Mouse (Mus musculus): Measurements from ENCODE around the gene Fabp1. TPM values are rescaled to one million over a fixed set of nuclear protein-coding genes. Genes with fewer than 3 reads are reported as not detected.

Gene Fabp1
- polyA plus RNA-seq (2015; fragmentation: Nextera tagmentation; extraction: Ambion mirVana), result 0.52 TPM in 1 of 2 replicates, not detected in the other

GRCm38 (mm10) chr6:71199612-71200011, at the start of gene Fabp1:
Gene Fabp1, plus strand, starts transcription at chr6:71199827.
- Histone ChIP-seq H3K4me2 (no peak within 1 kb of the TSS), H3K27ac (replicated peaks) (no peak within 1 kb of the TSS), H3K9me3 (no peaks in the 10 kb centered on the region), H3K27me3 (no peaks in the 10 kb centered on the region), H3K4me3 (no peak within 1 kb of the TSS), H3K36me3 (no peaks in the 10 kb centered on the region), H3K4me1 (replicated peaks) (no peaks in the 10 kb centered on the region), H3K9ac (no peak within 1 kb of the TSS)
- 79% methylated on average over 4 of the region's 4 CpGs for WGBS
- ATAC-seq (ENCODE audit: low read depth), result no peak

- no peak for ATAC-seq (ENCODE audit: low read depth)
- Histone ChIP-seq H3K27me3 (no peaks in the 10 kb centered on the region), H3K9ac (no peak overlapping the region), H3K4me3 (no peak overlapping the region), H3K4me1 (replicated peaks) (no peaks in the 10 kb centered on the region), H3K9me3 (no peaks in the 10 kb centered on the region), H3K27ac (replicated peaks) (no peak overlapping the region), H3K4me2 (no peak overlapping the region), H3K36me3 (no peaks in the 10 kb centered on the region)
- WGBS, result 33% methylated on average over 10 of the region's 10 CpGs
These were observed 48.5 kb upstream of the Fabp1 start for GRCm38 (mm10) chr6:71151098-71151497.

- H3K4me2 ChIP-seq, result no peak overlapping the region
- 89% methylated on average over 4 of the region's 4 CpGs for WGBS
- H3K36me3 ChIP-seq, result no peaks in the 10 kb centered on the region
These were observed 46.1 kb upstream of the Fabp1 start for GRCm38 (mm10) chr6:71153486-71153885.

GRCm38 (mm10) chr6:71154861-71155260, 44.8 kb upstream of the Fabp1 start:
- H3K9me3 ChIP-seq, result no peaks in the 10 kb centered on the region
- H3K36me3 ChIP-seq, result no peaks in the 10 kb centered on the region
- no peaks in the 10 kb centered on the region for H3K4me1 ChIP-seq (replicated peaks)
- no peaks in the 10 kb centered on the region for H3K27me3 ChIP-seq
- 70% methylated on average over 6 of the region's 6 CpGs for WGBS
- no peak overlapping the region for H3K4me3 ChIP-seq
- H3K27ac ChIP-seq (replicated peaks), result no peak overlapping the region
- no peak overlapping the region for H3K4me2 ChIP-seq
- no peak overlapping the region for H3K9ac ChIP-seq
- no peak for ATAC-seq (ENCODE audit: low read depth)

More at GRCm38 (mm10) chr6:71153486-71153885, 46.1 kb upstream of the Fabp1 start:
- ATAC-seq (ENCODE audit: low read depth), result no peak
- Histone ChIP-seq H3K9me3 (no peaks in the 10 kb centered on the region), H3K27ac (replicated peaks) (no peak overlapping the region), H3K9ac (no peak overlapping the region), H3K4me1 (replicated peaks) (no peaks in the 10 kb centered on the region), H3K27me3 (no peaks in the 10 kb centered on the region), H3K4me3 (no peak overlapping the region)

GRCm38 (mm10) chr6:71156674-71157326, 42.8 kb upstream of the Fabp1 start:
- H3K36me3 ChIP-seq, result no peaks in the 10 kb centered on the region
- no peak overlapping the region for H3K4me2 ChIP-seq
- no peaks in the 10 kb centered on the region for H3K27me3 ChIP-seq
- H3K9me3 ChIP-seq, result no peaks in the 10 kb centered on the region
- H3K27ac ChIP-seq (replicated peaks), result no peak overlapping the region
- no peak for ATAC-seq (ENCODE audit: low read depth)
- H3K9ac ChIP-seq, result no peak overlapping the region
- WGBS, result 78% methylated on average over 5 of the region's 5 CpGs
- H3K4me1 ChIP-seq (replicated peaks), result no peaks in the 10 kb centered on the region
- H3K4me3 ChIP-seq, result no peak overlapping the region

- Histone ChIP-seq H3K9me3 (no peaks in the 10 kb centered on the region), H3K27me3 (no peaks in the 10 kb centered on the region), H3K9ac (no peak overlapping the region), H3K36me3 (no peaks in the 10 kb centered on the region), H3K4me1 (replicated peaks) (no peaks in the 10 kb centered on the region), H3K4me3 (no peak overlapping the region), H3K4me2 (no peak overlapping the region), H3K27ac (replicated peaks) (no peak overlapping the region)
- no peak for ATAC-seq (ENCODE audit: low read depth)
- 85% methylated on average over 7 of the region's 7 CpGs for WGBS
These were observed 38.3 kb upstream of the Fabp1 start for GRCm38 (mm10) chr6:71161290-71161689.

- ATAC-seq (ENCODE audit: low read depth), result no peak
- H3K4me2 ChIP-seq, result no peak overlapping the region
- H3K36me3 ChIP-seq, result no peaks in the 10 kb centered on the region
- H3K9ac ChIP-seq, result no peak overlapping the region
- 60% methylated on average over 4 of the region's 4 CpGs for WGBS
- H3K9me3 ChIP-seq, result no peaks in the 10 kb centered on the region
- H3K4me1 ChIP-seq (replicated peaks), result no peaks in the 10 kb centered on the region
- no peaks in the 10 kb centered on the region for H3K27me3 ChIP-seq
- H3K27ac ChIP-seq (replicated peaks), result no peak overlapping the region
- H3K4me3 ChIP-seq, result no peak overlapping the region
These were observed 37.4 kb upstream of the Fabp1 start for GRCm38 (mm10) chr6:71162269-71162668.

- Histone ChIP-seq H3K4me2 (no peak overlapping the region), H3K27me3 (no peaks in the 10 kb centered on the region), H3K9me3 (no peaks in the 10 kb centered on the region), H3K9ac (no peak overlapping the region), H3K36me3 (no peaks in the 10 kb centered on the region), H3K27ac (replicated peaks) (no peak overlapping the region), H3K4me1 (replicated peaks) (no peaks in the 10 kb centered on the region), H3K4me3 (no peak overlapping the region)
- ATAC-seq (ENCODE audit: low read depth), result no peak
- WGBS, result 34% methylated on average over 6 of the region's 6 CpGs
These were observed 35.2 kb upstream of the Fabp1 start for GRCm38 (mm10) chr6:71164394-71164793.

GRCm38 (mm10) chr6:71166551-71167169, 33.0 kb upstream of the Fabp1 start:
- no peak for ATAC-seq (ENCODE audit: low read depth)
- Histone ChIP-seq H3K4me3 (no peak overlapping the region), H3K4me2 (no peak overlapping the region), H3K27ac (replicated peaks) (no peak overlapping the region), H3K27me3 (no peaks in the 10 kb centered on the region), H3K9me3 (no peaks in the 10 kb centered on the region), H3K4me1 (replicated peaks) (no peaks in the 10 kb centered on the region), H3K9ac (no peak overlapping the region), H3K36me3 (no peaks in the 10 kb centered on the region)
- WGBS, result 57% methylated on average over 6 of the region's 6 CpGs

- H3K4me2 ChIP-seq, result no peak overlapping the region
- H3K4me3 ChIP-seq, result no peak overlapping the region
- H3K27ac ChIP-seq (replicated peaks), result no peak overlapping the region
- no peaks in the 10 kb centered on the region for H3K36me3 ChIP-seq
- H3K27me3 ChIP-seq, result no peaks in the 10 kb centered on the region
- H3K9ac ChIP-seq, result no peak overlapping the region
- WGBS, result 91% methylated on average over 10 of the region's 10 CpGs
- H3K4me1 ChIP-seq (replicated peaks), result no peaks in the 10 kb centered on the region
- no peaks in the 10 kb centered on the region for H3K9me3 ChIP-seq
- ATAC-seq (ENCODE audit: low read depth), result no peak
These were observed 26.6 kb upstream of the Fabp1 start for GRCm38 (mm10) chr6:71172812-71173580.

- Histone ChIP-seq H3K4me3 (no peak overlapping the region), H3K36me3 (no peaks in the 10 kb centered on the region), H3K9ac (no peak overlapping the region), H3K4me2 (no peak overlapping the region), H3K4me1 (replicated peaks) (no peaks in the 10 kb centered on the region), H3K9me3 (no peaks in the 10 kb centered on the region), H3K27me3 (no peaks in the 10 kb centered on the region), H3K27ac (replicated peaks) (no peak overlapping the region)
- ATAC-seq (ENCODE audit: low read depth), result no peak
- WGBS, result 94% methylated on average over 1 of the region's 1 CpGs
These were observed 19.0 kb upstream of the Fabp1 start for GRCm38 (mm10) chr6:71180596-71180995.

- H3K4me3 ChIP-seq, result no peak overlapping the region
- no peaks in the 10 kb centered on the region for H3K27me3 ChIP-seq
- no peak overlapping the region for H3K4me2 ChIP-seq
- H3K9me3 ChIP-seq, result no peaks in the 10 kb centered on the region
- ATAC-seq (ENCODE audit: low read depth), result no peak
- no peak overlapping the region for H3K9ac ChIP-seq
- H3K27ac ChIP-seq (replicated peaks), result no peak overlapping the region
- H3K36me3 ChIP-seq, result no peaks in the 10 kb centered on the region
- 85% methylated on average over 7 of the region's 7 CpGs for WGBS
- H3K4me1 ChIP-seq (replicated peaks), result no peaks in the 10 kb centered on the region
These were observed 14.6 kb upstream of the Fabp1 start for GRCm38 (mm10) chr6:71184941-71185604.
